Mouse (Mus musculus): ENCODE results near the gene Nme7. TPM values are rescaled to one million over a fixed set of nuclear protein-coding genes. Genes with fewer than 3 reads are reported as not detected.

Gene Nme7
- total RNA-seq, 2 experiments from 2014 or later = 24.0 to 26.7 TPM

GRCm38 (mm10) chr1:164373029-164373428 lies 69.1 kb downstream of the Nme7 start:
- intact Hi-C loops (cut with DNase I) = no loop called here
- no peak for DNase-seq (ENCODE audit: low spot score in 2 of 2)

GRCm38 (mm10) chr1:164374020-164374419 lies 70.1 kb downstream of the Nme7 start:
- no peak for DNase-seq (ENCODE audit: low spot score in 2 of 2)
- intact Hi-C loops (cut with DNase I) = no loop called here

DNA sequence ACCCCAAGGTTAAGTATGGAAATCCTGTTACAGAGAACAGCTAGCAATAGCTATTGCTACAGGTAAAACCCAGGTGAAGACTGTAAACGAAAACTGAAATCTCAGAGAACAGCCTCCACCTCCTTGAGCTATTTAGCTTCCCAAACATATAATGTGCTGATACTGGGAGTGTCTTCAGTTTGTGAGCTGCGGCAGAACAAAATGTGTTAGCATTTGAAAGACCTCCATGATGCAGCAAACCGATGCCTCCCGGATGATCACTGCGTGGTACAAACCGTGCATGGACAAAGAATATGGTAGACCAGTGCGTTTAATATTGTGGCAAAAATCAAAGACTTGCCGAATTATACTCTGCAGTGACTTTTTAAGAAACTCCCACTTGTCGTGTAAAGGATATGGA lies 71.7 kb downstream of the Nme7 start:
- DNase-seq (ENCODE audit: low spot score in 2 of 2) = no peak
- intact Hi-C loops (cut with DNase I) = no loop called here

- intact Hi-C loops (cut with DNase I) = no loop called here
- no peak for DNase-seq (ENCODE audit: low spot score in 2 of 2)
Measured at GRCm38 (mm10) chr1:164376761-164377487, 73.0 kb downstream of the Nme7 start.

GRCm38 (mm10) chr1:164383621-164384020 lies 79.7 kb downstream of the Nme7 start:
- intact Hi-C loops (cut with DNase I) = no loop called here
- no peak for DNase-seq (ENCODE audit: low spot score in 2 of 2)

DNA sequence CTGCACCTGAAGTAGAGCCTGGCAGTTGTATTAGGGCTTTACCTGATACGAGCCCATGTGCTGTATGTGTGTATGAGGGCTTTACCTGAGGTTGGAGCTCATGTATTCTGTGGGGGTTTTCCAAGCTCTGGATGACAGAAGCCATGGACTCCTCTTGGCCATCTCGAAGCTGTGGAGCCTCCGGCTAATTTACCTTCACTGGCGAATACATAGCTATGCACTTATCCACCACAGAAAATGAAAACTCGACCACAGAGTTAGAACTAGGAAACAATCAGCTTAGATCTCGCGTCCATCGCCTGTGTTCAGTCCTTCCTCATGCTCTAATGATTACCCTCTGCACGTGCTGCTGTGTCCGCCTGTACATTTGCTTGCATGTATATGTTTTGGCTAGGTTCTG lies 80.4 kb downstream of the Nme7 start:
- intact Hi-C loops (cut with DNase I) = no loop called here

GRCm38 (mm10) chr1:164384972-164385371 lies 81.1 kb downstream of the Nme7 start:
- no peak for DNase-seq (ENCODE audit: low spot score in 2 of 2)
- intact Hi-C loops (cut with DNase I) = no loop called here

More for the DNA sequence above, 80.4 kb downstream of the Nme7 start:
- no peak for DNase-seq (ENCODE audit: low spot score in 2 of 2)

- intact Hi-C loops (cut with DNase I) = no loop called here
- DNase-seq (ENCODE audit: low spot score in 2 of 2) = no peak
Measured at GRCm38 (mm10) chr1:164389743-164390142, 85.8 kb downstream of the Nme7 start.

- DNase-seq (ENCODE audit: low spot score in 2 of 2) = no peak
Measured at GRCm38 (mm10) chr1:164392176-164392575, 88.3 kb downstream of the Nme7 start.

DNA sequence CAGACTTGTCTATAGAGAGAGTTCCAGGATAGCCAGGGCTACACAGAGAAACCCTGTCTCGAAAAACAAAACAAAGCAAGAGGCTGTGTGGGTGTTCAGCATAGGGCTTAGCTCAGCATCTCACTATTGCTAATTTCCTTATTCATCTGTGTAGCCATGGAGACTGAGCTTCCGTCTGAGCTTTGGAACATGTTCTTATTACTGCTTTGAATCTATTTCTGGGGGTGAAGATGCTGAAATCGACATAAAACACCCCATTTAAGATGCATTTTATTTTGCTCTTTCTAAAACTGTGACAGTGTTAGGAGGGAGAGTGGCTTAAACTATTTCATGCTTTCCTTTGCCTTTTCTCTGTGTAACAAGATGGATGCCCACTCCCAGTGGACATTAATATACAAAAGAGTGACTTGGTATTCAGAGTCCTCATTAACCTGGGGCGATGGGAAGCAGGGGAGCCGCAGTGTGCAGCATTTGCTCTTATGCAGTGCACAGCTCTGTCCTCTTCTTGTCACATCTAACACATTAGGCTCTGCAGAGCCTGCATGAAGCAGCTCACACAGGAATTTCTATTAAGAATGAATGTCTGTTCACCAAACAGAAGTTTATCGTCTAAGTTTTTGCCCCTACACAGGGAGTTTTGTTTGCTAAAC lies 91.3 kb downstream of the Nme7 start:
- DNase-seq (ENCODE audit: low spot score in 2 of 2) = peak; percentile 21 to 38
- intact Hi-C loops (cut with DNase I) = no loop called here

More at GRCm38 (mm10) chr1:164392176-164392575, 88.3 kb downstream of the Nme7 start:
- intact Hi-C loops (cut with DNase I) = no loop called here

DNA sequence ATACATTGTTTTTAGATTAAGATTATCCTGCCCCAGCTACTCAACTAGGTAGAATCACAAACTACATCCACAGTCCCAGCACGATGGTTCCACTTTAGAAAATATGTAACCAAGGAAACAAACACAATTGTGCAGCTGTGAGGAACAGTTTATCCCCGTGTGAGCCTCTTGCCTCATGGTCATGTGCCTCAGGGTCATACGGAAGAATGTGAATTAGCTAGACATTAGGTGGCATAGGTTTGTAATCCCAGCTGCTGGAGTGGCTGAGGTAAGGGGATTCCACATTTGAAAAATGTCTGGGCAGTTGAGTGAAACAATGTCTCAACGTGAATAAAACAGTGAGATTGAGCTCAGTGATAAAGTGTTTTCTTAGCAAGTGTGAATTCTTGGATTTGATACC lies 93.8 kb downstream of the Nme7 start:
- intact Hi-C loops (cut with DNase I) = no loop called here
- no peak for DNase-seq (ENCODE audit: low spot score in 2 of 2)

DNA sequence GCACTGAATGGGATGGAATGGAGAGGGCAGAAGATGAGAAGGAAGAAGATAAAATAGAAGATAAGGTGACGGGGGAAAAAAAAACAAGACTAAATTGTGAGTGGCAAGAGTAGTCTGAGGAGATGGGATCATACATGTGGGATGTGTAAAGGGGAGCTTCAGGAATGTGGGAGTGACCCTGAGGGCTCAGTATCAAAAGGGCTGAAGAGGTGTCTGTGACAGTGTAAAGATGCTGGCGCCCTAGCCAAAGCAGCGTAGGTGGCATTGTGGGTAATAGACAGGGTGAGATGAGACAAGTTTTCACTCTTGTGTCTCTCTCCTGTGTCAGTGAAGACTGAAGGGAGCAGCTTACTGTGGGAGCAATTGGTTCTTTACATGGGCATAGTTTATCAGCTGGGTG lies 95.7 kb downstream of the Nme7 start:
- DNase-seq (ENCODE audit: low spot score in 2 of 2) = no peak
- intact Hi-C loops (cut with DNase I) = no loop called here

GRCm38 (mm10) chr1:164405385-164405802 lies 101.5 kb downstream of the Nme7 start:
- intact Hi-C loops (cut with DNase I) = no loop called here
- DNase-seq (ENCODE audit: low spot score in 2 of 2) = no peak

GRCm38 (mm10) chr1:164406506-164406905 lies 102.6 kb downstream of the Nme7 start:
- DNase-seq (ENCODE audit: low spot score in 2 of 2) = no peak
- intact Hi-C loops (cut with DNase I) = no loop called here

DNA sequence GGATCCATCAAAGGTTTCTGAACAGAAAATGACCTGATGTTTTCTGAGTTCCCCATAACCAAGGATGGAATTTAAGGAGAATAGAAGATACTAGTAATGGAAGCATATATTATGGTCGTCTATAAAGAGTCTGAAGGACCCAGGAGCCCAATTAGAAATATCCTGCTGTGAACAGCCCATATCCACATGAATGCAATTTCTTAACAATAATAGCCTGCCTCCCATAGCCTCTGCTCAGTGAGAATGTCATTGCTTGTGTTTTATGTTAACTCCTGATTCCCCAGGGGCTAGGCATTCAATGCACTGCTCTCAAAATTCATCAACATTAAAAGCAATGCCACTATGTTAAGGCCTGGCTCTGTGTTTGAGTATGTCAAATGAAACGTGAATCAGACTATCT lies 104.7 kb downstream of the Nme7 start:
- DNase-seq (ENCODE audit: low spot score in 2 of 2) = no peak
- intact Hi-C loops (cut with DNase I) = no loop called here

DNA sequence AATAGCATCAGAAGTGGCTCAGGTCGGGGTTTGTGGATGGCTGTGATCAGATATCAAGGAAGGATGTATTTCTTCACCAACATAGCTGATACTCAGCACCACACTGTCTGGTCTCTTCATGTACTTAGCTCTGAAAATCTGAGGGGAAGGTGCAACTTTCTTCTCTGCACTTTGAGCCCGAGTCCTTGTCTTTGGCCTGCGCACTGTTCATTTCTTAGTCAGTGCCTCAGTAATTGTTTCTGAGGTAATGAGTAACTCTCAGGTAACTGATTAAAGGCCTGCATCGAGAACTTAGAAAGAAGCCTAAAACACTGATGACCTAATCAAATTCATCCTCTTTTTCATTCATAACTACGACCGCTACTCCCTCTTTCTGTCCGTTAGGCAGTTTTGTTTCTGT lies 107.4 kb downstream of the Nme7 start:
- DNase-seq (ENCODE audit: low spot score in 2 of 2) = no peak
- intact Hi-C loops (cut with DNase I) = no loop called here

DNA sequence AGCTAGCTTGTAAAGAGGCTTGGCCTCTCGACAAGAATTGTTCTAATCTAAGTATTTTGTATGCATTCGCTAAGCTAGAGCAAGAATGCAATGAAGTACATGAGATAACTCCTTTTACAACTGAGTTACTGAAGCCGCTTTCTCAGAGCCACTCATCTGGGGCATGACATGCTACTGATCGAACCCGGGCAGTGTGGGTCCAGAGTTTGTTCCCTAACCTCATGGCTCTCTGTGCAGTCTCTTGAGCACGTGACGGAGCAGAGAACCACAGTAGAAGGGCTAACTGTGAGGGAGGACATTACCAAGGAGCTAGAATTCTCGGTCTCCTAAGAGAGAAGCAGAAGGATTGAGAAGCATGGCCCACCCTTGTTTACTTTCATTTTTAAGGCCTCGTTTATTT lies 109.0 kb downstream of the Nme7 start:
- DNase-seq (ENCODE audit: low spot score in 2 of 2) = no peak
- intact Hi-C loops (cut with DNase I) = no loop called here

GRCm38 (mm10) chr1:164413608-164414007 lies 109.7 kb downstream of the Nme7 start:
- intact Hi-C loops (cut with DNase I) = no loop called here
- no peak for DNase-seq (ENCODE audit: low spot score in 2 of 2)

DNA sequence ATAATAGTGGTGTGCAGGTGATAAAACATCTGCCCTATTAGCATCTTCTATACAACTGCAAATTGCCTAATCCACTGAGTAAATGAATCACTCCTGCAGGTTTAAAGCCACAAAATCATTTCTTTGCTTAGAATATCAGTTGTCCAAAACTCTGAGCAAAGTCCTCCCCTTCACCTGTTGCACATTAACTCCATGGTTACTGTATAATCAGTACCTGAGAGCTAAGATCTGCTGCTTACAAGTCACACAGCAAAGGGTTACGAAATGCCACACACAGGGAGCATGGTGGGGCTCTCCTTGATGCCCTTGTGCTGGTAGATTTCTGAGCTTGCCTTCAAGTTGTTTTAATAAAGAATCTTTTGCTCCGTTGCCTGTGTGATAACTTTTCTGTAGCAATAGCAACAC lies 111.4 kb downstream of the Nme7 start:
- intact Hi-C loops (cut with DNase I) = no loop called here
- DNase-seq (ENCODE audit: low spot score in 2 of 2) = no peak

DNA sequence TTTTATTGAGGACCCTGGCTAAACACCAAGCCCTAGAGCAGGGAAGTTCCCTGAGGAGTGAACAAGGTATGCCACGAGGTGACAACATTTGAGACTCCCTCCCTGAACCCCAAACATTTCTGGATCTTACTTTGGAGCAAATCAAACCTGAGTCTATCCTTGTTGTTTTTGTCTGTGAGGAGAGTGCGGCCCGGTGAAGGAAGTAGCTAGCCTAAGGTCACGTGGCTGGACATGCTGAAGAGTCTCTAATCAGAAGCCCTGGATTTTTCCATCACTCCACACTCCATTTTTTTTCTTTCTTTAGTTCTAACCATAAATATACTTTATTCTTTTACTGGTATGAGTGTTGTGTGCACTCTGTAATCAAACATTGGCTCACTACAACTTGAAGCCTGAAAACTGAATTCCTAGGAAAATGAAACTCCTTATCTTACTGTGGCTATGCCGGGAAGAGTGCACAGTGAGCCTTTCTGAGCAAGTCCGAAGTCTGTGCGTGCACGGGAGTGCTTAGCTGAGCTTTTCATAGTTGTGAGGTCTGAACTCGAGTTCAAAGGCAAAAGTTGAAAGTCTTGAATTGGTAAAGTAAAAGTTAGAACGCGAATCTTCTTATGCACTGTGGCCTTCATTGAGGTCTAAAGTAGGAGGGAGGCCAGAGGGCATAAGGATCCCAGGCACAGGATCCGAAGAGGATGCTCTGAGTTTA lies 112.9 kb downstream of the Nme7 start:
- no peak for DNase-seq (ENCODE audit: low spot score in 2 of 2)
- intact Hi-C loops (cut with DNase I) = no loop called here

- intact Hi-C loops (cut with DNase I) = no loop called here
- no peak for DNase-seq (ENCODE audit: low spot score in 2 of 2)
Measured at GRCm38 (mm10) chr1:164417604-164418003, 113.7 kb downstream of the Nme7 start.
